Mouse (Mus musculus): ENCODE measurements at regions not wholly inside any gene's neighbourhood (a gene's known extent, or its start where the extent isn't known, plus 50 kb on each side); places are given as distances from the start of the nearest gene placed in this dataset.

GRCm38 (mm10) chr10:70819951-70820350, 164.2 kb upstream of the Phyhipl start:
- no peak for DNase-seq (ENCODE audit: low read depth, low spot score)

GRCm38 (mm10) chr10:70814354-70815131, 158.8 kb upstream of the Phyhipl start:
- peak; percentile 30 for DNase-seq (ENCODE audit: low read depth, low spot score)

- no peak for DNase-seq (ENCODE audit: low read depth, low spot score)
Observed at GRCm38 (mm10) chr10:70809411-70809810, 153.6 kb upstream of the Phyhipl start.

GRCm38 (mm10) chr10:70806786-70807385, 151.1 kb upstream of the Phyhipl start:
- DNase-seq (ENCODE audit: low read depth, low spot score), result no peak

GRCm38 (mm10) chr10:70800736-70801306, 145.1 kb upstream of the Phyhipl start:
- DNase-seq (ENCODE audit: low read depth, low spot score), result peak; percentile 29

GRCm38 (mm10) chr10:70799906-70800305, 144.1 kb upstream of the Phyhipl start:
- no peak for DNase-seq (ENCODE audit: low read depth, low spot score)

- DNase-seq (ENCODE audit: low read depth, low spot score), result no peak
Observed at GRCm38 (mm10) chr10:70799191-70799742, 143.5 kb upstream of the Phyhipl start.

GRCm38 (mm10) chr10:70788814-70789452, 133.2 kb upstream of the Phyhipl start:
- peak; percentile 66 for DNase-seq (ENCODE audit: low read depth, low spot score)

- DNase-seq (ENCODE audit: low read depth, low spot score), result no peak
Observed at GRCm38 (mm10) chr10:70781036-70781435, 125.3 kb upstream of the Phyhipl start.

- no peak for DNase-seq (ENCODE audit: low read depth, low spot score)
Observed at GRCm38 (mm10) chr10:70778596-70778995, 122.8 kb upstream of the Phyhipl start.

GRCm38 (mm10) chr10:70774571-70774970, 118.8 kb upstream of the Phyhipl start:
- no peak for DNase-seq (ENCODE audit: low read depth, low spot score)

GRCm38 (mm10) chr10:70774159-70774558, 118.4 kb upstream of the Phyhipl start:
- DNase-seq (ENCODE audit: low read depth, low spot score), result peak; percentile 24

GRCm38 (mm10) chr10:70767461-70767860, 111.7 kb upstream of the Phyhipl start:
- DNase-seq (ENCODE audit: low read depth, low spot score), result no peak

- DNase-seq (ENCODE audit: low read depth, low spot score), result no peak
Observed at GRCm38 (mm10) chr10:70766869-70767268, 111.1 kb upstream of the Phyhipl start.

- peak; percentile 49 for DNase-seq (ENCODE audit: low read depth, low spot score)
Observed at GRCm38 (mm10) chr10:70766450-70766849, 110.7 kb upstream of the Phyhipl start.

GRCm38 (mm10) chr10:70763206-70763605, 107.4 kb upstream of the Phyhipl start:
- DNase-seq (ENCODE audit: low read depth, low spot score), result peak; percentile 21

GRCm38 (mm10) chr10:70759686-70760085, 103.9 kb upstream of the Phyhipl start:
- no peak for DNase-seq (ENCODE audit: low read depth, low spot score)

GRCm38 (mm10) chr10:70751771-70752170, 96.0 kb upstream of the Phyhipl start:
- no peak for DNase-seq (ENCODE audit: low read depth, low spot score)

GRCm38 (mm10) chr10:70750356-70751145, 94.8 kb upstream of the Phyhipl start:
- no peak for DNase-seq (ENCODE audit: low read depth, low spot score)

- no peak for DNase-seq (ENCODE audit: low read depth, low spot score)
Observed at GRCm38 (mm10) chr10:70746612-70747011, 90.8 kb upstream of the Phyhipl start.

GRCm38 (mm10) chr10:70741909-70742308, 86.1 kb upstream of the Phyhipl start:
- no peak for DNase-seq (ENCODE audit: low read depth, low spot score)

All from mesoderm, embryonic 11.5 days (tissue).